Mouse (Mus musculus) cerebellum, adult 11-12 months (tissue): ENCODE results near the gene Sag.
A peak's percentile ranks its signal among the peaks of the same experiment; 100 is the strongest.

Source experiments
- DNase-seq: peaks from one replicate; pipeline ENCODE4 v3.0.0; 2022

The Sag gene

GRCm38 (mm10) chr1:87855522-87855921 lies 52.0 kb downstream of the Sag start:
- DNase-seq = no peak

GRCm38 (mm10) chr1:87856823-87857222 lies 53.3 kb downstream of the Sag start:
- DNase-seq = no peak

GRCm38 (mm10) chr1:87858031-87858430 lies 54.6 kb downstream of the Sag start:
- no peak for DNase-seq

- no peak for DNase-seq
Measured at GRCm38 (mm10) chr1:87858529-87858928, 55.0 kb downstream of the Sag start.

GRCm38 (mm10) chr1:87863602-87864001 lies 60.1 kb downstream of the Sag start:
- no peak for DNase-seq

- DNase-seq = no peak
Measured at GRCm38 (mm10) chr1:87864889-87865288, 61.4 kb downstream of the Sag start.

- no peak for DNase-seq
Measured at GRCm38 (mm10) chr1:87866672-87867071, 63.2 kb downstream of the Sag start.

GRCm38 (mm10) chr1:87871546-87871945 lies 68.1 kb downstream of the Sag start:
- DNase-seq = peak; percentile 49

- no peak for DNase-seq
Measured at GRCm38 (mm10) chr1:87873081-87873480, 69.6 kb downstream of the Sag start.

GRCm38 (mm10) chr1:87876065-87876464 lies 72.6 kb downstream of the Sag start:
- no peak for DNase-seq

GRCm38 (mm10) chr1:87877552-87878283 lies 74.2 kb downstream of the Sag start:
- no peak for DNase-seq

- DNase-seq = no peak
Measured at GRCm38 (mm10) chr1:87879034-87879433, 75.6 kb downstream of the Sag start.

- DNase-seq = peak; percentile 86
Measured at GRCm38 (mm10) chr1:87879494-87880325, 76.2 kb downstream of the Sag start.

GRCm38 (mm10) chr1:87880326-87880627 lies 76.8 kb downstream of the Sag start:
- DNase-seq = no peak

- DNase-seq = peak; percentile 4
Measured at GRCm38 (mm10) chr1:87880856-87881255, 77.4 kb downstream of the Sag start.

GRCm38 (mm10) chr1:87881726-87882125 lies 78.2 kb downstream of the Sag start:
- DNase-seq = no peak

GRCm38 (mm10) chr1:87882554-87882953 lies 79.1 kb downstream of the Sag start:
- DNase-seq = no peak

- peak; percentile 1 for DNase-seq
Measured at GRCm38 (mm10) chr1:87890960-87891359, 87.5 kb downstream of the Sag start.

- peak; percentile 39 for DNase-seq
Measured at GRCm38 (mm10) chr1:87891634-87892033, 88.2 kb downstream of the Sag start.

GRCm38 (mm10) chr1:87892499-87892898 lies 89.0 kb downstream of the Sag start:
- DNase-seq = no peak

- DNase-seq = no peak
Measured at GRCm38 (mm10) chr1:87893414-87893813, 89.9 kb downstream of the Sag start.
